25 mouse cellular contexts compared by ENCODE assay signal in the genomic region with DNA sequence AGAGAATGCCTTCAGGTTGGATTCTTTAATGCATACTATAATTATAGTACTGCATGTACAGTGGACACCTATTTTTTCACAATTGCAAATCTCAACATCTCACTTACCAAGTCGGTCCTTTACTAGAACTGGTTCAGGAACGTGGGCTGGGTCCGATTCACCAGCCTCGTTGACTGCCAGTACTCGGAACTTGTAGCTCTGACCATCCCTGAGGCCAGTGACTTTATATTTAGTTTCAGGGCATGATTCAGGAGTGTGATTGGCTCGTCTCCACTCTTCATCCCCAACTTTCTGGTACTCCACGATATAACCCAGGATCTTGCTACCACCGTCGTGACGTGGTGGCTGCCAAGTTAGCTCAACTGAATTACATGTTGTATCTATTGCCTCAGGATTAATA.
"Had no signal": no experiment of that assay in that cellular context is flagged by ENCODE, and none has a peak within 500 bp of the region (broad histone marks: within the 10 kb centered on the region; RNA-seq: fewer than 3 reads in every experiment).

No protein-coding gene starts in this region.

- DNase-seq: forebrain, postnatal 0 days; gastrocnemius, postnatal 10 days; gastrocnemius, postnatal 25 days; heart, adult 18-20 months; heart, postnatal 14 days; kidney, adult 11 months; kidney, adult 2 months; kidney, adult 9 months; kidney, postnatal 14 days; kidney, postnatal 36 days; layer of hippocampus, adult 9-11 months; layer of hippocampus, postnatal 36 days; left cerebral cortex, postnatal 4 days; liver; liver, embryonic 13.5 days had no signal

- H3K36me3 ChIP-seq: hindbrain, embryonic 13.5 days; hindbrain, embryonic 15.5 days; kidney, embryonic 15.5 days; limb, embryonic 12.5 days; liver, embryonic 13.5 days; liver, embryonic 15.5 days had no signal

- H3K9me3 ChIP-seq: heart, embryonic 12.5 days; hindbrain, embryonic 13.5 days; hindbrain, embryonic 15.5 days; kidney, embryonic 15.5 days; limb, embryonic 12.5 days; liver, embryonic 15.5 days had no signal

- H3K9ac ChIP-seq: forebrain, postnatal 0 days; heart, embryonic 12.5 days; hindbrain, embryonic 13.5 days; hindbrain, embryonic 15.5 days; kidney, embryonic 15.5 days; limb, embryonic 12.5 days; liver, embryonic 13.5 days; liver, embryonic 15.5 days had no signal

- H3K27ac ChIP-seq: hindbrain, embryonic 13.5 days; hindbrain, embryonic 15.5 days; hindbrain, postnatal 0 days; kidney, embryonic 15.5 days; kidney, postnatal 0 days; limb, embryonic 12.5 days; liver, embryonic 13.5 days; liver, embryonic 15.5 days had no signal

- H3K4me2 ChIP-seq: heart, embryonic 12.5 days; hindbrain, embryonic 13.5 days; hindbrain, embryonic 15.5 days; kidney, embryonic 15.5 days; limb, embryonic 12.5 days; liver, embryonic 11.5 days; liver, embryonic 13.5 days; liver, embryonic 15.5 days had no signal

- H3K27me3 ChIP-seq: heart, embryonic 12.5 days; hindbrain, embryonic 13.5 days; hindbrain, embryonic 15.5 days; kidney, embryonic 15.5 days; limb, embryonic 12.5 days; liver, embryonic 13.5 days; liver, embryonic 15.5 days had no signal

- ATAC-seq: forebrain, postnatal 0 days; hindbrain, postnatal 0 days; intestine, embryonic 16.5 days had no signal

- H3K4me1 ChIP-seq: heart, embryonic 12.5 days; hindbrain, embryonic 13.5 days; hindbrain, embryonic 15.5 days; kidney, embryonic 15.5 days; limb, embryonic 12.5 days; liver, embryonic 13.5 days; liver, embryonic 15.5 days had no signal

- H3K4me3 ChIP-seq: heart, embryonic 12.5 days; hindbrain, embryonic 13.5 days; hindbrain, embryonic 15.5 days; kidney, embryonic 15.5 days; limb, embryonic 12.5 days; liver, embryonic 13.5 days; liver, embryonic 15.5 days had no signal
